Mouse (Mus musculus) forelimb bud, embryonic 11.5 days (tissue): Measurements from ENCODE around the gene Hist1h2ac.
A peak's percentile ranks its signal among the peaks of the same experiment; 100 is the strongest.

Source experiments
- DNase-seq: peaks from one replicate; pipeline ENCODE4 v3.0.0-alpha.2; 2012; ENCODE audit warnings: low read depth, low spot score

Hist1h2ac gene

GRCm38 (mm10) chr13:23700786-23701520 lies 17.2 kb upstream of the Hist1h2ac start:
- DNase-seq = peak; percentile 89

- no peak for DNase-seq
Observed at GRCm38 (mm10) chr13:23699767-23700166, 16.0 kb upstream of the Hist1h2ac start.

- no peak for DNase-seq
Observed at GRCm38 (mm10) chr13:23698996-23699395, 15.2 kb upstream of the Hist1h2ac start.

- DNase-seq = peak; percentile 99
Observed at GRCm38 (mm10) chr13:23698300-23698693, 14.5 kb upstream of the Hist1h2ac start, which contains the start of gene Hist1h4c. Hist1h4c (minus strand) TSS chr13:23698454.

- DNase-seq = peak; percentile 72
Observed at GRCm38 (mm10) chr13:23697491-23698299, 13.9 kb upstream of the Hist1h2ac start.

GRCm38 (mm10) chr13:23696061-23696474 lies 12.3 kb upstream of the Hist1h2ac start:
- DNase-seq = no peak

GRCm38 (mm10) chr13:23695514-23695913 lies 11.8 kb upstream of the Hist1h2ac start, which contains the start of gene Hist1h1t:
Hist1h1t (plus strand) TSS chr13:23695814.
- no peak for DNase-seq

GRCm38 (mm10) chr13:23694956-23695355 lies 11.2 kb upstream of the Hist1h2ac start:
- DNase-seq = no peak

- no peak for DNase-seq
Observed at GRCm38 (mm10) chr13:23693856-23694440, 10.2 kb upstream of the Hist1h2ac start.

- no peak for DNase-seq
Observed at GRCm38 (mm10) chr13:23689459-23689858, 5.7 kb upstream of the Hist1h2ac start.

GRCm38 (mm10) chr13:23688956-23689355 lies 5.2 kb upstream of the Hist1h2ac start:
- no peak for DNase-seq

- DNase-seq = no peak
Observed at GRCm38 (mm10) chr13:23687907-23688306, 4.2 kb upstream of the Hist1h2ac start.

GRCm38 (mm10) chr13:23687181-23687580 lies 3.4 kb upstream of the Hist1h2ac start:
- DNase-seq = no peak

- no peak for DNase-seq
Observed at GRCm38 (mm10) chr13:23685966-23686365, 2.2 kb upstream of the Hist1h2ac start.

GRCm38 (mm10) chr13:23685121-23685861 lies 1.5 kb upstream of the Hist1h2ac start:
- peak; percentile 48 for DNase-seq

- DNase-seq = peak; percentile 90
Observed at GRCm38 (mm10) chr13:23684295-23684945, 672 bp upstream of the Hist1h2ac start.

- DNase-seq = peak; percentile 43
Observed at GRCm38 (mm10) chr13:23682947-23683754, 597 bp downstream of the Hist1h2ac start.

- DNase-seq = no peak
Observed at GRCm38 (mm10) chr13:23682623-23682946, 1.2 kb downstream of the Hist1h2ac start.

- no peak for DNase-seq
Observed at GRCm38 (mm10) chr13:23681990-23682582, 1.7 kb downstream of the Hist1h2ac start.

GRCm38 (mm10) chr13:23662536-23662935 lies 21.2 kb downstream of the Hist1h2ac start:
- DNase-seq = no peak
